Mouse (Mus musculus) limb, embryonic 14.5 days (tissue): ENCODE data around the gene Rbl1. TPM values are rescaled to one million over a fixed set of nuclear protein-coding genes. Genes with fewer than 3 reads are reported as not detected.
A peak's percentile ranks its signal among the peaks of the same experiment; 100 is the strongest.
"Not testable (repeated sequence)": the region's sequence is repeated elsewhere in the genome, so short reads cannot be mapped to it uniquely, and the experiment has no call there.

Experiments used
- ATAC-seq: fragments of 200-750 bp; cut with Nextera tagmentation; 2 replicates; pipeline ENCODE4 v1.8.0; 2017; ENCODE audit warnings: low read depth, moderate number of reproducible peaks, moderate TSS enrichment; ENCODE audit not compliant: low FRiP score
- DNase-seq: peaks from one replicate; pipeline ENCODE4 v3.0.0-alpha.2; 2015; ENCODE audit warnings: low spot score
- H3K27ac ChIP-seq: fragments of 300-500 bp; sonication (generic); replicated peaks from 2 replicates; pipeline ENCODE4 v1.5.1; 2014; ENCODE audit warnings: low read depth, mild to moderate bottlenecking, low read length, moderate library complexity, mixed read lengths
- H3K27me3 ChIP-seq: fragments of 300-500 bp; sonication (generic); 2 replicates; pipeline ENCODE4 v1.6.1; 2014; ENCODE audit warnings: low read length, mixed read lengths; ENCODE audit not compliant: control insufficient read depth, insufficient read depth
- H3K36me3 ChIP-seq: fragments of 300-500 bp; sonication (generic); 2 replicates; pipeline ENCODE4 v1.6.1; 2014; ENCODE audit warnings: mild to moderate bottlenecking, low read length, moderate library complexity, mixed read lengths; ENCODE audit not compliant: control insufficient read depth, insufficient read depth
- H3K4me1 ChIP-seq: fragments of 300-500 bp; sonication (generic); 2 replicates; pipeline ENCODE4 v1.6.1; 2014; ENCODE audit warnings: antibody characterized with exemption, low read length, mixed read lengths; ENCODE audit not compliant: control insufficient read depth, insufficient read depth
- H3K4me2 ChIP-seq: fragments of 300-500 bp; sonication (generic); replicated peaks from 2 replicates; pipeline ENCODE4 v1.6.1; 2014; ENCODE audit warnings: low read depth, mild to moderate bottlenecking, low read length, moderate library complexity; ENCODE audit not compliant: severe bottlenecking
- H3K4me3 ChIP-seq: fragments of 300-500 bp; sonication (generic); replicated peaks from 2 replicates; pipeline ENCODE4 v1.5.1; 2014; ENCODE audit warnings: low read length
- H3K9ac ChIP-seq: fragments of 300-500 bp; sonication (generic); 2 replicates; pipeline ENCODE4 v1.6.1; 2014; ENCODE audit warnings: mild to moderate bottlenecking, low read depth, low read length, moderate library complexity; ENCODE audit not compliant: severe bottlenecking
- H3K9me3 ChIP-seq: fragments of 300-500 bp; sonication (generic); 2 replicates; pipeline ENCODE4 v1.6.1; 2016; ENCODE audit warnings: low read length; ENCODE audit not compliant: control insufficient read depth
- POLR2A ChIP-seq: fragments of 200-500 bp; IDR thresholded peaks from 2 replicates; pipeline ENCODE4 v1.8.0; 2012; ENCODE audit warnings: inconsistent platforms, mild to moderate bottlenecking, moderate library complexity, borderline replicate concordance; ENCODE audit not compliant: insufficient read depth, insufficient read length; ENCODE audit errors: extremely low read depth
- WGBS: fragments of 180-500 bp; shearing (Covaris S2); extraction: QIAGEN DNeasy Blood & Tissue Kit; methylation state at CpG from one replicate; pipeline ENCODE4 v1.1.7; 2014; 5-methylcytosine and 5-hydroxymethylcytosine counted together
- polyA plus RNA-seq, 2 experiments: library from polyadenylated mRNA; depleted of rRNA in 1 of 2; stranded (reverse) in 1 of 2; unstranded in 1 of 2; fragments of >200 nt; fragmentation: Nextera tagmentation in 1 of 2; extraction: Ambion mirVana in 1 of 2; gene quantifications; 2 replicates each; pipeline versions ENCODE4 v1.2.1 to v1.2.3; 2012 to 2014

Gene Rbl1
- polyA plus RNA-seq (2012; rRNA removed) (19.7 and 19.9 TPM in 2 replicates), polyA plus RNA-seq (2014; fragmentation: Nextera tagmentation; extraction: Ambion mirVana) (20.2 and 20.4 TPM in 2 replicates)

- peak within 1 kb of the TSS; percentile 96 for H3K9ac ChIP-seq
- H3K27ac ChIP-seq = peak within 1 kb of the TSS; percentile 98
- peak; percentile 94 for TF ChIP-seq POLR2A
- DNase-seq (peak; percentile 96), ATAC-seq (peak; percentile 90)
- 0 out of 2 replicates have a peak, but pooled peaks cover 2% of the 10 kb centered on the region for H3K4me1 ChIP-seq
- WGBS = 2% methylated on average over 45 of the region's 73 CpGs
- H3K4me3 ChIP-seq = peak within 1 kb of the TSS; percentile 68
- peak within 1 kb of the TSS; percentile 57 for H3K4me2 ChIP-seq
- peaks cover 6% of the 10 kb centered on the region; the same call in 1 of the 2 replicates for H3K9me3 ChIP-seq
- no peaks in the 10 kb centered on the region for H3K27me3 ChIP-seq
- H3K36me3 ChIP-seq = 0 out of 2 replicates have a peak, but pooled peaks cover 6% of the 10 kb centered on the region
Observed at GRCm38 (mm10) chr2:157204366-157205218, at the start of gene Rbl1. Rbl1 (minus strand) TSS chr2:157204534.

GRCm38 (mm10) chr2:157248111-157248510 is 43.8 kb upstream of the Rbl1 start:
- H3K4me2 ChIP-seq = no peak overlapping the region
- no peak overlapping the region for H3K27ac ChIP-seq
- no peak for TF ChIP-seq POLR2A
- DNase-seq (no peak), ATAC-seq (no peak)
- H3K4me3 ChIP-seq = no peak overlapping the region
- no peaks in the 10 kb centered on the region for H3K9me3 ChIP-seq
- no peaks in the 10 kb centered on the region for H3K36me3 ChIP-seq
- H3K9ac ChIP-seq = no peak overlapping the region
- no peaks in the 10 kb centered on the region for H3K27me3 ChIP-seq
- no peaks in the 10 kb centered on the region for H3K4me1 ChIP-seq

- TF ChIP-seq POLR2A = no peak
- WGBS = 59% methylated on average over 2 of the region's 2 CpGs
- DNase-seq = no peak
- Histone ChIP-seq H3K27me3 (no peaks in the 10 kb centered on the region), H3K9ac (no peak overlapping the region), H3K36me3 (no peaks in the 10 kb centered on the region), H3K4me1 (no peaks in the 10 kb centered on the region), H3K9me3 (no peaks in the 10 kb centered on the region; the same call in 1 of the 2 replicates), H3K4me2 (no peak overlapping the region), H3K4me3 (no peak overlapping the region), H3K27ac (no peak overlapping the region)
- ATAC-seq = no peak
Observed at GRCm38 (mm10) chr2:157245603-157246002, 41.3 kb upstream of the Rbl1 start.

GRCm38 (mm10) chr2:157245001-157245400 is 40.7 kb upstream of the Rbl1 start:
- Histone ChIP-seq H3K27me3 (no peaks in the 10 kb centered on the region), H3K9ac (no peak overlapping the region), H3K4me3 (no peak overlapping the region), H3K27ac (no peak overlapping the region), H3K36me3 (no peaks in the 10 kb centered on the region), H3K4me1 (no peaks in the 10 kb centered on the region), H3K9me3 (no peaks in the 10 kb centered on the region; the same call in 1 of the 2 replicates), H3K4me2 (no peak overlapping the region)
- ATAC-seq = no peak
- no peak for TF ChIP-seq POLR2A
- 20% methylated on average over 5 of the region's 5 CpGs for WGBS
- no peak for DNase-seq

- no peaks in the 10 kb centered on the region for H3K27me3 ChIP-seq
- ATAC-seq = no peak
- DNase-seq = no peak
- no peak overlapping the region for H3K27ac ChIP-seq
- no peaks in the 10 kb centered on the region for H3K36me3 ChIP-seq
- 92% methylated on average over 8 of the region's 8 CpGs for WGBS
- TF ChIP-seq POLR2A = no peak
- no peaks in the 10 kb centered on the region for H3K4me1 ChIP-seq
- no peak overlapping the region for H3K9ac ChIP-seq
- no peaks in the 10 kb centered on the region for H3K9me3 ChIP-seq
- no peak overlapping the region for H3K4me2 ChIP-seq
- no peak overlapping the region for H3K4me3 ChIP-seq
Observed at GRCm38 (mm10) chr2:157235946-157236345, 31.6 kb upstream of the Rbl1 start.

GRCm38 (mm10) chr2:157221916-157222315 is 17.6 kb upstream of the Rbl1 start:
- H3K4me1 ChIP-seq, H3K9ac ChIP-seq, ATAC-seq, H3K4me3 ChIP-seq, H3K27me3 ChIP-seq, H3K4me2 ChIP-seq, H3K9me3 ChIP-seq, H3K36me3 ChIP-seq, H3K27ac ChIP-seq, DNase-seq: not testable (repeated sequence)
- 93% methylated on average over 3 of the region's 3 CpGs for WGBS
